ENCODE assay signal across 28 mouse cellular contexts in the genomic region with DNA sequence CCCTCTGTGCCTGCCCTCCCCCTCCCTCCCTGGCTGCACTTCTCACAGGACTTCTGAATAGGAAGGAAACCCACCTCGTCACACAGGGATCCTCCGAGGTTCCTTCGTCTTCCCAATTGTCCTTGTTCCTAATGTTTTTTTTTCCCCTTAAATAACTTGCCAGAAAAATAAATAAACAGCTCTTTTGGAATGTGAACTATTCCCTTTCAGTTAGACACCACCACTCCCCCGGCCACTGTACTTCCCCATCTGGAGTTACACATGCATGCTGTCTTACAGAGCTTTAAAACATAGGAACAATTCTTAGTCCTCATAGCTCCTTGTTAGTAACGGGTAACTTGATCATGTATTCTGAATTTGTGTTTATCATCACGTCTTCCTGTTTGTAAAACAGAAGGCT. TPM values are rescaled to one million over a fixed set of nuclear protein-coding genes. Genes with fewer than 3 reads are reported as not detected.
DNase-seq lines count a peak whose midpoint lies in the region; ATAC-seq and TF ChIP-seq lines count a peak whose summit lies in the region.
"Had no signal": no experiment of that assay in that cellular context is flagged by ENCODE, and none has a peak within 500 bp of the region (broad histone marks: within the 10 kb centered on the region; RNA-seq: fewer than 3 reads in every experiment).

No protein-coding gene starts in this region.

- WGBS in kidney, adult 2 months: 35% methylated on average over 6 of the region's 6 CpGs
- WGBS in stomach, embryonic 16.5 days: 52% methylated on average over 6 of the region's 6 CpGs
- 55% methylated on average over 6 of the region's 6 CpGs for WGBS in stomach, postnatal 0 days
- 66% methylated on average over 6 of the region's 6 CpGs for WGBS in hindbrain, embryonic 10.5 days

- no peak for TF ChIP-seq POLR2A in kidney, adult 2 months (IDR thresholded peaks at IDR 0.05; ENCODE audit: low read depth, low read length)

- H3K36me3 ChIP-seq in kidney, adult 2 months (ENCODE audit: control insufficient read depth, insufficient read depth, low read length): no peaks in the 10 kb centered on the region
- no peaks in the 10 kb centered on the region for H3K36me3 ChIP-seq in stomach, embryonic 16.5 days (ENCODE audit: control insufficient read depth, insufficient read depth, low read length)
- H3K36me3 ChIP-seq in stomach, postnatal 0 days (ENCODE audit: control insufficient read depth, insufficient read depth, low read length): no peaks in the 10 kb centered on the region
- H3K36me3 ChIP-seq in hindbrain, embryonic 10.5 days: no peaks in the 10 kb centered on the region
- H3K36me3 ChIP-seq: heart, embryonic 10.5 days; heart, embryonic 15.5 days; hindbrain, embryonic 12.5 days; intestine, embryonic 15.5 days; limb, embryonic 12.5 days; liver, embryonic 15.5 days; midbrain, embryonic 10.5 days; neural tube, embryonic 12.5 days had no signal

- no peak for TF ChIP-seq EP300 in stomach, postnatal 0 days (optimal IDR thresholded peaks at IDR 0.05)

- H3K4me2 ChIP-seq in stomach, embryonic 16.5 days (ENCODE audit: low read depth, low read length): no peak overlapping the region
- no peak overlapping the region for H3K4me2 ChIP-seq in stomach, postnatal 0 days (replicated peaks; ENCODE audit: low read depth)
- H3K4me2 ChIP-seq: forebrain, embryonic 13.5 days; heart, embryonic 15.5 days; hindbrain, embryonic 12.5 days; intestine, embryonic 15.5 days; limb, embryonic 12.5 days; liver, embryonic 15.5 days; neural tube, embryonic 12.5 days had no signal

- H3K27me3 ChIP-seq in kidney, adult 2 months (replicated peaks; ENCODE audit: control insufficient read depth, insufficient read depth, low read length): no peaks in the 10 kb centered on the region
- no peaks in the 10 kb centered on the region for H3K27me3 ChIP-seq in stomach, embryonic 16.5 days (ENCODE audit: control insufficient read depth, insufficient read depth, low read length)
- no peaks in the 10 kb centered on the region for H3K27me3 ChIP-seq in stomach, postnatal 0 days (ENCODE audit: control insufficient read depth, insufficient read depth, low read length)
- no peaks in the 10 kb centered on the region for H3K27me3 ChIP-seq in hindbrain, embryonic 10.5 days (ENCODE audit: insufficient read depth, poor library complexity, severe bottlenecking)
- H3K27me3 ChIP-seq: CH12.LX; forebrain, embryonic 13.5 days; heart, embryonic 15.5 days; hindbrain, embryonic 12.5 days; intestine, embryonic 15.5 days; liver, embryonic 15.5 days; neural tube, embryonic 12.5 days; Patski had no signal

- no peaks in the 10 kb centered on the region for H3K4me1 ChIP-seq in kidney, adult 2 months (ENCODE audit: control insufficient read depth, insufficient read depth, low read length)
- no peaks in the 10 kb centered on the region for H3K4me1 ChIP-seq in stomach, embryonic 16.5 days (ENCODE audit: control insufficient read depth, insufficient read depth, low read length)
- no peaks in the 10 kb centered on the region for H3K4me1 ChIP-seq in stomach, postnatal 0 days (replicated peaks; ENCODE audit: control insufficient read depth, insufficient read depth)
- no peaks in the 10 kb centered on the region for H3K4me1 ChIP-seq in hindbrain, embryonic 10.5 days (replicated peaks)
- H3K4me1 ChIP-seq: heart, embryonic 10.5 days; heart, embryonic 15.5 days; hindbrain, embryonic 12.5 days; intestine, embryonic 15.5 days; liver, embryonic 15.5 days; midbrain, embryonic 10.5 days; neural tube, embryonic 12.5 days had no signal

- 0 out of 2 replicates have a peak overlapping the region, but pooled peaks have one; percentile 35 for H3K27ac ChIP-seq in kidney, adult 2 months (ENCODE audit: insufficient read depth, low read depth, low read length)
- peak overlapping the region; percentile 26; the same call in 1 of the 2 replicates for H3K27ac ChIP-seq in stomach, embryonic 16.5 days (ENCODE audit: low read length)
- no peak overlapping the region for H3K27ac ChIP-seq in stomach, postnatal 0 days (replicated peaks)
- H3K27ac ChIP-seq in hindbrain, embryonic 10.5 days: no peak overlapping the region
- H3K27ac ChIP-seq: forebrain, embryonic 13.5 days; heart, embryonic 10.5 days; heart, embryonic 15.5 days; hindbrain, embryonic 12.5 days; hindbrain, postnatal 0 days; intestine, embryonic 15.5 days; left cerebral cortex, adult 2 months; limb, embryonic 12.5 days; liver, embryonic 15.5 days; midbrain, embryonic 10.5 days; neural tube, embryonic 12.5 days had no signal

- no peak for TF ChIP-seq CTCF in kidney, adult 2 months (conservative IDR thresholded peaks at IDR 0.05; ENCODE audit: insufficient read depth, insufficient read length, low read depth, low read length)
- TF ChIP-seq CTCF in stomach, postnatal 0 days (IDR thresholded peaks at IDR 0.05; ENCODE audit: low read depth): no peak

- no peak overlapping the region for H3K9ac ChIP-seq in stomach, embryonic 16.5 days (ENCODE audit: low read length)
- H3K9ac ChIP-seq in stomach, postnatal 0 days (ENCODE audit: low read length): no peak overlapping the region
- H3K9ac ChIP-seq: forebrain, embryonic 13.5 days; heart, embryonic 15.5 days; hindbrain, embryonic 12.5 days; intestine, embryonic 15.5 days; limb, embryonic 12.5 days; liver, embryonic 15.5 days; neural tube, embryonic 12.5 days had no signal

- H3K9me3 ChIP-seq in stomach, embryonic 16.5 days (replicated peaks; ENCODE audit: control insufficient read depth, low read length): no peaks in the 10 kb centered on the region
- H3K9me3 ChIP-seq in stomach, postnatal 0 days (ENCODE audit: control insufficient read depth, low read length): no peaks in the 10 kb centered on the region
- 0 out of 2 replicates have a peak, but pooled peaks cover 7% of the 10 kb centered on the region for H3K9me3 ChIP-seq in hindbrain, embryonic 10.5 days
- H3K9me3 ChIP-seq: forebrain, embryonic 13.5 days; heart, embryonic 15.5 days; intestine, embryonic 15.5 days; liver, embryonic 15.5 days; midbrain, embryonic 10.5 days; neural tube, embryonic 12.5 days had no signal

- ATAC-seq in stomach, embryonic 16.5 days (ENCODE audit: insufficient read depth, low FRiP score): no peak
- ATAC-seq in stomach, postnatal 0 days (ENCODE audit: low FRiP score, low TSS enrichment): no peak
- ATAC-seq in granulocyte monocyte progenitor cell, adult 5-6 weeks (replicated peaks; ENCODE audit: poor library complexity, severe bottlenecking): no peak
- ATAC-seq: forebrain, embryonic 13.5 days; hindbrain, postnatal 0 days; intestine, embryonic 15.5 days; Patski had no signal

- peak; percentile 12 for DNase-seq in kidney, adult 2 months
- no peak for DNase-seq in kidney, adult 18-20 months
- peak; percentile 25 for DNase-seq in kidney, postnatal 14 days
- no peak for DNase-seq in kidney, adult 8-10 months
- no peak for DNase-seq in stomach, postnatal 0 days (ENCODE audit: low spot score)
- DNase-seq in hindbrain, embryonic 10.5 days (ENCODE audit: low spot score): no peak
- DNase-seq: adrenal gland, postnatal 10 days; cerebellum, adult 8-10 months; cerebellum, postnatal 36 days; gastrocnemius, postnatal 10 days; right cerebral cortex, adult 18-20 months; spleen, adult 18-20 months had no signal

- H3K4me3 ChIP-seq in kidney, adult 2 months (ENCODE audit: insufficient read depth, low read depth, low read length): no peak overlapping the region
- H3K4me3 ChIP-seq in stomach, embryonic 16.5 days (replicated peaks; ENCODE audit: low read length): no peak overlapping the region
- no peak overlapping the region for H3K4me3 ChIP-seq in stomach, postnatal 0 days (ENCODE audit: low read depth, low read length)
- H3K4me3 ChIP-seq in hindbrain, embryonic 10.5 days: no peak overlapping the region
- H3K4me3 ChIP-seq: forebrain, embryonic 13.5 days; heart, embryonic 10.5 days; heart, embryonic 15.5 days; hindbrain, embryonic 12.5 days; intestine, embryonic 15.5 days; left cerebral cortex, adult 2 months; limb, embryonic 12.5 days; liver, embryonic 15.5 days; midbrain, embryonic 10.5 days; myocyte; neural tube, embryonic 12.5 days had no signal

RNA-seq across cellular contexts. Expression of a gene that starts 30.9 kb away (rescaled TPM):
- polyA plus RNA-seq in kidney, adult 2 months (2012; rRNA removed): 88.5 and 90.9 TPM in 2 replicates
- polyA plus RNA-seq in stomach, embryonic 16.5 days (2015; fragmentation: Nextera tagmentation; extraction: Ambion mirVana): 43.4 and 44.3 TPM in 2 replicates
- polyA plus RNA-seq in stomach, postnatal 0 days (2015; fragmentation: Nextera tagmentation; extraction: Ambion mirVana): 17.2 and 18.7 TPM in 2 replicates
- 41.3 and 43.2 TPM in 2 replicates for polyA plus RNA-seq in hindbrain, embryonic 10.5 days (2016; fragmentation: Nextera tagmentation; extraction: Ambion mirVana)
- 33.6 and 34.9 TPM in 2 replicates for total RNA-seq in granulocyte monocyte progenitor cell, adult 5-6 weeks (2014; fragmentation: Nextera tagmentation)
- 25.9 and 36.7 TPM in 2 replicates for total RNA-seq in granulocyte monocyte progenitor cell, adult 5-6 weeks (2017)

Comparison
In these comparisons a context has a peak if more than half of its experiments do, and no peak if none do; other contexts are left out.
1. DNase-seq: peak in kidney, adult 2 months (single experiment) and kidney, postnatal 14 days (single experiment); none in kidney, adult 18-20 months (single experiment), kidney, adult 8-10 months (0 of 2), stomach, postnatal 0 days (single experiment) and hindbrain, embryonic 10.5 days (single experiment).
2. H3K27ac ChIP-seq: peak in kidney, adult 2 months (single experiment) and stomach, embryonic 16.5 days (single experiment); none in stomach, postnatal 0 days (single experiment) and hindbrain, embryonic 10.5 days (single experiment).